Mouse (Mus musculus) midbrain, postnatal 0 days (tissue): ENCODE data around the gene Bora. TPM values are rescaled to one million over a fixed set of nuclear protein-coding genes. Genes with fewer than 3 reads are reported as not detected.
A peak's percentile ranks its signal among the peaks of the same experiment; 100 is the strongest.

ENCODE experiments used
- ATAC-seq: fragments of 200-750 bp; cut with Nextera tagmentation; 2 replicates; pipeline ENCODE4 v1.8.0; 2017; ENCODE audit warnings: moderate number of reproducible peaks, mild to moderate bottlenecking, moderate TSS enrichment, moderate library complexity; ENCODE audit not compliant: low FRiP score
- DNase-seq: peaks from one replicate; pipeline ENCODE4 v3.0.0-alpha.2; 2015; ENCODE audit warnings: low spot score
- H3K27ac ChIP-seq: fragments of 300-500 bp; sonication (generic); 2 replicates; pipeline ENCODE4 v1.5.1; 2014; ENCODE audit warnings: low read depth, mild to moderate bottlenecking, low read length, mixed read lengths
- H3K27me3 ChIP-seq: fragments of 300-500 bp; sonication (generic); 2 replicates; pipeline ENCODE4 v1.6.1; 2014; ENCODE audit warnings: low read length, control low read depth, mixed read lengths; ENCODE audit not compliant: insufficient read depth
- H3K36me3 ChIP-seq: fragments of 300-500 bp; sonication (generic); 2 replicates; pipeline ENCODE4 v1.6.1; 2014; ENCODE audit warnings: low read length, control low read depth, mixed read lengths; ENCODE audit not compliant: insufficient read depth
- H3K4me1 ChIP-seq: fragments of 300-500 bp; sonication (generic); 2 replicates; pipeline ENCODE4 v1.6.1; 2014; ENCODE audit warnings: mild to moderate bottlenecking, control low read depth, antibody characterized with exemption, low read length, mixed read lengths; ENCODE audit not compliant: insufficient read depth
- H3K4me2 ChIP-seq: fragments of 300-500 bp; sonication (generic); 2 replicates; pipeline ENCODE4 v1.6.1; 2014; ENCODE audit warnings: low read depth, mild to moderate bottlenecking, low read length, mixed read lengths; ENCODE audit not compliant: poor library complexity, severe bottlenecking
- H3K4me3 ChIP-seq: fragments of 300-500 bp; sonication (generic); 2 replicates; pipeline ENCODE4 v1.5.1; 2014; ENCODE audit warnings: low read depth, mild to moderate bottlenecking, low read length, moderate library complexity
- H3K9ac ChIP-seq: fragments of 300-500 bp; sonication (generic); replicated peaks from 2 replicates; pipeline ENCODE4 v1.6.1; 2014; ENCODE audit warnings: mild to moderate bottlenecking, low read length, moderate library complexity, mixed read lengths; ENCODE audit not compliant: poor library complexity, severe bottlenecking
- H3K9me3 ChIP-seq: fragments of 300-500 bp; sonication (generic); 2 replicates; pipeline ENCODE4 v1.6.1; 2016; ENCODE audit warnings: low read length, control low read depth
- CTCF ChIP-seq: IDR thresholded peaks from 2 replicates; pipeline ENCODE4 v1.5.1; 2016; ENCODE audit warnings: antibody characterized with exemption, mild to moderate bottlenecking
- WGBS: fragments of 180-500 bp; shearing (Covaris S2); extraction: QIAGEN DNeasy Blood & Tissue Kit; methylation state at CpG from one replicate; pipeline ENCODE4 v1.1.7; 2014; 5-methylcytosine and 5-hydroxymethylcytosine counted together
- polyA plus RNA-seq: library from polyadenylated mRNA; unstranded; fragments of >200 nt; fragmentation: Nextera tagmentation; extraction: Ambion mirVana; gene quantifications from 2 replicates; pipeline ENCODE4 v1.2.1, GENCODE M21; 2015
- total RNA-seq: library from RNA; depleted of rRNA; stranded (reverse); fragments of >200 nt; gene quantifications from 2 replicates; pipeline ENCODE4 v1.2.3, GENCODE M21; 2014

The Bora gene
- total and polyA plus RNA-seq, 2 experiments from 2014 or later, result 3.7 to 7.4 TPM

DNA sequence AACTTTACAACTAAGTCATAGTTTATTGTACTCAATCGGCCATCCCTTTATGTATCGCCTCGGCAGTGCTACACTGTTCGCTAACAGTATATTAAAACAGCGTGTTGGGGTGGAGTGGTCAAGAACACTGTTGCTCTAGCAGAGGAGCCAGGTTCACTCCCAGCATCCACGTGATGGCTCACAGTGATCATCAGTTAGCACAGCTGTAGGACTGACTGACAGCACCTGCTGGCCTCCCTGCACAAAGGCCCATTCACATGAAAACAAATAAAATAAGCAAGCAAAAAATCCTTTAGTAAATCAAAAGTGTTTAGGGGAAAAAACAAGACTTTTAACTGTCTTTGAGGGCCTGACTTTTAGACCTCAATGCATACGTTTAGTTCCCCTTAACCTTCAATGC, 42.9 kb downstream of the Bora start:
- Histone ChIP-seq H3K4me1 (no peaks in the 10 kb centered on the region), H3K4me2 (no peak overlapping the region), H3K27me3 (no peaks in the 10 kb centered on the region), H3K9me3 (no peaks in the 10 kb centered on the region), H3K27ac (no peak overlapping the region), H3K4me3 (no peak overlapping the region), H3K9ac (no peak overlapping the region), H3K36me3 (peaks cover 47% of the 10 kb centered on the region)
- no peak for TF ChIP-seq CTCF
- DNase-seq, result no peak
- 93% methylated on average over 7 of the region's 7 CpGs for WGBS
- no peak for ATAC-seq

DNA sequence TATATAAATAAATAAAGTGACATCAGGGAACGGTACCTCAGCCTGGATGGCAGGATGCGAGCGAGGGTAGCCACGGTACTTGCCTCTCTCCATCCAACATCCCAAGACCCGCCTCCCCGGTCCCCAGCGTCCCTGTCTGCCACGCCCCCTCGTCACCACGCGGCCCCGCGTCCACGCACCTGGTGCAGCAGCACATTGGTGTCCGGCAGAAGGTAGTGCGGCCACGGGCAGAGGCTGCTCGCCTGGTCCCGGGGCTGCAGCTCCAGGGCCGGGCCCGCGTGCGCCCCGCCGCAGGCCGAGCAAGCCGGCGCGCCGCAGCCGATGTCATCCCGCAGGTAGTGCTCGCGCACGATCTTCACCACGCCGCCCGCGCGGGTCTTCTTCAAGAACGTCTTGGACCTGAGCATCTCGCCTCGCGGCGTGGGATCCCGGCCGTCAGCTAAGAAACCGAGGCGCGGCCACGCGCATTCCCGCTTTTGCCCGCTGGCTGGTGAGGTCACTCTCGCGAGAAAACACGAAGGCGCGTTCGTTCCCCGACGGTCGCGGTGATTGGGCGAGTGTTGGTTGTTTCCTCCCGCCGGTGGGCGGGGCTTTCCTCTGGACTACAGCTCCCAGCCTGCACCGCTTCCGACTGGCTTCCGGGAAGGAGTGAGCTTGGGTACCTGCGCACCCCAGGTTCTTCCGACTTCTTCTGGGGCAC, 53.4 kb downstream of the Bora start, which contains the start of the genes Pibf1 and Dis3:
Gene Pibf1, plus strand, starts transcription at position 158 of the 700 bp plus-strand sequence.
Gene Dis3, minus strand, starts transcription at position 504 of the 700 bp plus-strand sequence.
- Histone ChIP-seq H3K27me3 (no peaks in the 10 kb centered on the region), H3K4me1 (0 out of 2 replicates have a peak, but pooled peaks cover 6% of the 10 kb centered on the region), H3K4me2 (peak within 1 kb of the TSS; percentile 65), H3K9me3 (no peaks in the 10 kb centered on the region), H3K9ac (peak within 1 kb of the TSS; percentile 91), H3K4me3 (peak within 1 kb of the TSS; percentile 92), H3K36me3 (peaks cover 22% of the 10 kb centered on the region), H3K27ac (peak within 1 kb of the TSS; percentile 87)
- under 1% methylated on average over 71 of the region's 73 CpGs for WGBS
- ATAC-seq, result peak; percentile 100
- no peak for TF ChIP-seq CTCF
- DNase-seq, result peak; percentile 99

DNA sequence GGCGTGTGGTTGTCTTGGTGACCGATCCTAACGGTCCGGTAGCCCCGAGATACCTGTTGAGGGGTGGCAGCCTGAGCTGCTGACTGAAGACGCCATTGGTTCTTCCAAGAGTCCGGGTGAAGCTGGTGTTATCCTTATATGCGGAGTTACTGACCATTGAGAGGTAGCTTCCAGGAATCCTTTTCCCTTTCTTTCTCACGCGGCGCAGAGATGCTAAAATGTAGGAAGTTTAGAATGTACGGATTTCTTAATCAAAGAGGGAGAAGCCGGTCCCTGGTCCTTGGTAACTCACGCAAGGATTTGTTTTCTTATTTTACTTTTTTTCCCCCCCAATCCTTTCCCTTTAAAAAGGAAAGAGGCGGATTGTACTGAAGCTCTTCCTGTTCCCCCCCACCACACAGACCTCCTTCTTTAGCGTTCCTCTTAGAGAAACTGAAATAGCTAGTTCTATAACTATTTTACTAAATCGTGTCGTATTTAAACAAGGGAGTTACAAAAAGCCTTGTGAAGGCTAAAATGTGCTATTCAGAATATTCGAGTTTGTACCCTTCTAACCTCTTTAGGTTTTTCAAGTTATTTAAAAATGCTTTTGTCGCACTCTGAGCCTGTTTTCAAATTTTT, 54.1 kb downstream of the Bora start:
- peak overlapping the region; percentile 46 for H3K4me2 ChIP-seq
- WGBS, result 8% methylated on average over 20 of the region's 20 CpGs
- DNase-seq (peak; percentile 15), ATAC-seq (no peak; the same call in 1 of the 2 replicates)
- H3K4me1 ChIP-seq, result 0 out of 2 replicates have a peak, but pooled peaks cover 6% of the 10 kb centered on the region
- H3K4me3 ChIP-seq, result peak overlapping the region; percentile 92
- H3K27ac ChIP-seq, result no peak overlapping the region
- peak overlapping the region; percentile 91 for H3K9ac ChIP-seq
- no peaks in the 10 kb centered on the region for H3K9me3 ChIP-seq
- TF ChIP-seq CTCF, result no peak
- H3K36me3 ChIP-seq, result peaks cover 25% of the 10 kb centered on the region
- H3K27me3 ChIP-seq, result no peaks in the 10 kb centered on the region

DNA sequence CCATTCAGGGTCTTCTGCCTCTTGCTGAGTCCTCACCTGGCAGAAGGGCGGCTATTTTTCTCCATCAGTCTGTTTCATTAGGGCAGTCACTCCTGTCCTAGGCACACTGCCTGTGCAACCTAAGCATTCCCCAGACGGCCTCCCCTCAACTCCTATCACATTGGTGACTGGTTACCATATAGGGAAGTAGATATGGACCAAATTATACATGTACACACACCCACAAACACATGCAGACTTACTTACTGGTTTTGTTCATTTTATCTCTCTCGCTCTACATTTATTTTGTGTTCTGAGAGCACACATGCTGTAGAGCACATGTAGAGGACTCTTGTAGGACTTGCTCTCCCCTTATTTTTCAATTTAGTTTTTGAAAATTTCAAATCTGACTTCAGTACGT, 57.0 kb downstream of the Bora start:
- no peak overlapping the region for H3K9ac ChIP-seq
- H3K36me3 ChIP-seq, result peaks cover 18% of the 10 kb centered on the region; the same call in 1 of the 2 replicates
- TF ChIP-seq CTCF, result no peak
- H3K27ac ChIP-seq, result no peak overlapping the region
- H3K4me3 ChIP-seq, result no peak overlapping the region
- no peak for DNase-seq
- ATAC-seq, result no peak
- no peaks in the 10 kb centered on the region for H3K9me3 ChIP-seq
- WGBS, result 94% methylated on average over 4 of the region's 4 CpGs
- H3K27me3 ChIP-seq, result no peaks in the 10 kb centered on the region
- 0 out of 2 replicates have a peak, but pooled peaks cover 6% of the 10 kb centered on the region for H3K4me1 ChIP-seq
- no peak overlapping the region for H3K4me2 ChIP-seq

DNA sequence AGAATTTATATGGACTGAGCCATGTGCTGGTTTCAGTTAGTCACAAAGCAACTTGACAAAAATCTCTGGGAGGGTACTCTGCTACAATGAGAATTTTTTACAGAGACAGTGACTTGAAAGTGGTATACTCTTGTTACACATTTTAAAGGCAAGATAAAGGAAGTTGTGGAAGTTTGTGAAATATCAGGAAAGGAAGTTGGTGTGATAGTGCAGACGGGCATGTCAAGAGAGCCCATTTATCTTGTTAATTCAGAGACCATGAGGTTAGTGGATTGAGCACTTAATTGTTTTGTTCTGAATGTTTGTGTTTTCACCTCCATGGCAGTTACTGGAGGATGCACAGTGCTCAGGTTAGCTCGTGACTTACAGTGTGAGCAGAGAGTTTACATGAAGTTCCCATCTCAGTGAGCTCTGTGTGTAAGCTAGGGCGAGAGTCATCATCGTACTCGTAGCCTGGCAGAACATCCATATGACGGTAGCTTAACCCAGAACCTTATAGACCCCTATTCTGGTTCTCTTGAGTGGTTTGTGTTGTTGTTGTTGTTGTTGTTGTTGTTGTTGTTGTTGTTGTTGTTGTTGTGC, 58.6 kb downstream of the Bora start:
- no peak for DNase-seq
- Histone ChIP-seq H3K9ac (0 out of 2 replicates have a peak overlapping the region, but pooled peaks have one; percentile 33), H3K4me1 (no peaks in the 10 kb centered on the region), H3K4me2 (no peak overlapping the region), H3K36me3 (peaks cover 28% of the 10 kb centered on the region; the same call in 1 of the 2 replicates), H3K27me3 (no peaks in the 10 kb centered on the region), H3K9me3 (no peaks in the 10 kb centered on the region), H3K27ac (no peak overlapping the region), H3K4me3 (no peak overlapping the region)
- WGBS, result 97% methylated on average over 6 of the region's 6 CpGs
- no peak for TF ChIP-seq CTCF
- no peak for ATAC-seq
